Mouse (Mus musculus): ENCODE data around the gene Atp6v0a2. TPM values are rescaled to one million over a fixed set of nuclear protein-coding genes. Genes with fewer than 3 reads are reported as not detected.
A peak's percentile ranks its signal among the peaks of the same experiment; 100 is the strongest.
"Not testable (repeated sequence)": the region's sequence is repeated elsewhere in the genome, so short reads cannot be mapped to it uniquely, and the experiment has no call there.

Atp6v0a2 gene
- polyA plus RNA-seq, 1 experiment = 24.2 TPM

DNA sequence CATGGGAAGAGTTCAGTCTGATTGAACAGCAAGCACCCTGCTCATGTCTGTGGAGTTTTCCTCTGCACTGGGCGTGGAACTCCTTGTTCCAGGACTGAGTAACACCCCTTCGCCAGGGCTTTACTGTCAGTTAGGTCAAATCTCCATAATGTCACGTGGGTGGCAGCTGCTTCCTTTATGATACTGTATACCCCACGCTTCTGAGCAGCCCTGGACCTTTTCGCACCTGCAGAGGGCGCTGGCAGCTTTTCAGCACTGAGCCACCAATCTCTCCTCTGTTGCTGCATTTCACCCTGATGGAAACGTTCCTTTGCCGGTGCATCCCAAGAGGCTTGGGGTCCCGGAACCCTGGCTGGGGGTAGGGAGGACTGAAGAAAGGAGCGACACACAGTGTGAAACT lies 17.4 kb upstream of the Atp6v0a2 start:
- peaks cover 3% of the 10 kb centered on the region; the same call in 1 of the 2 replicates for H3K9me3 ChIP-seq
- H3K27me3 ChIP-seq (replicated peaks) = peaks cover 7% of the 10 kb centered on the region
- H3K4me3 ChIP-seq (replicated peaks) = no peak overlapping the region
- no peak for TF ChIP-seq GATA1 (IDR thresholded peaks at IDR 0.05; ENCODE audit: borderline replicate concordance, low read length)
- no peak for TF ChIP-seq FLI1 (IDR thresholded peaks at IDR 0.05; ENCODE audit: low read length)
- no peaks in the 10 kb centered on the region for H3K36me3 ChIP-seq (replicated peaks; ENCODE audit: low read length)
- peaks cover 17% of the 10 kb centered on the region for H3K4me1 ChIP-seq

DNA sequence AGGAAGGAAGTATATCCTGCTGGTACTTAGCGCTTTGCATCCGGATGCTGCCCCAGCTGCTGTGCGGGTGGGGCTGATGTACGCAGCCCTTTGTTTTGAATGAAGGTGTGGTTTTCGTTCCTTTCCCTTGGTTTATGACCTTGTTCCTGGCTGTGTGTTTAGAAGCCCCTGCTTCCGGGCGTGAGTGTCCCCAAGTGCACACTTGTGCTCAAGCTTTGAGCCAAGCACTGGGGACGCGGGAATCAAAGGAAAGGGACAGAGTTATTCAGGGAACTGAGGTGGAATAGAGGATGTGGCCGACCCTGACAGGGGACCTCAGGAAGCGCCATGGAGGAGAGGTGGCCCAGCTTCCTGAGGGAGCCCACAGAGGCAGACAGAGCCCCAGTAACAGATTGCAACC lies 13.7 kb upstream of the Atp6v0a2 start:
- peaks cover 3% of the 10 kb centered on the region; the same call in 1 of the 2 replicates for H3K9me3 ChIP-seq
- TF ChIP-seq FLI1 (IDR thresholded peaks at IDR 0.05; ENCODE audit: low read length) = no peak
- TF ChIP-seq GATA1 (IDR thresholded peaks at IDR 0.05; ENCODE audit: borderline replicate concordance, low read length) = no peak
- no peak overlapping the region for H3K4me3 ChIP-seq (replicated peaks)
- H3K4me1 ChIP-seq = peaks cover 28% of the 10 kb centered on the region
- no peaks in the 10 kb centered on the region for H3K27me3 ChIP-seq (replicated peaks)
- H3K36me3 ChIP-seq (replicated peaks; ENCODE audit: low read length) = no peaks in the 10 kb centered on the region

DNA sequence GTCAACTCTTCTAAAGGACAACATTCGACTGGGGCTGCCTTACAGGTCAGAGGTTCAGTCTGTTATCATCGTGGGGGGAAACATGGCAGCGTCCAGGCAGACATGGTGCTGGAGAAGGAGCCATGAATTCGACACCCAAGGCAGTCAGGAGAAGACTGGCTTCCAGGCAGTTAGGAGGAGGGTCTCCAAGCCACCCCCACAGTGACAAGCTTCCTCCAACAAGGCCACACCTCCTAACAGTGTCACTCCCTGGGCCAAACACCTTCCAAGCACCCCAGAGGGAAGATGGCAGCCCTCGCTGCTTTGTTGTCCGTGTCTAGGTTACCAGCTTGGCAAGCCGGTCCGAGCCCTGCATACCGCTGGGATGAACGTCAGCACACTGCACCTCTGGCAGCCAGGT lies 9.7 kb upstream of the Atp6v0a2 start:
- peaks cover 48% of the 10 kb centered on the region for H3K4me1 ChIP-seq
- H3K9me3 ChIP-seq = no peaks in the 10 kb centered on the region
- no peak overlapping the region for H3K4me3 ChIP-seq (replicated peaks)
- H3K36me3 ChIP-seq (replicated peaks; ENCODE audit: low read length) = no peaks in the 10 kb centered on the region
- H3K27me3 ChIP-seq (replicated peaks) = no peaks in the 10 kb centered on the region
- TF ChIP-seq GATA1 (IDR thresholded peaks at IDR 0.05; ENCODE audit: borderline replicate concordance, low read length) (no peak), FLI1 (IDR thresholded peaks at IDR 0.05; ENCODE audit: low read length) (no peak)

DNA sequence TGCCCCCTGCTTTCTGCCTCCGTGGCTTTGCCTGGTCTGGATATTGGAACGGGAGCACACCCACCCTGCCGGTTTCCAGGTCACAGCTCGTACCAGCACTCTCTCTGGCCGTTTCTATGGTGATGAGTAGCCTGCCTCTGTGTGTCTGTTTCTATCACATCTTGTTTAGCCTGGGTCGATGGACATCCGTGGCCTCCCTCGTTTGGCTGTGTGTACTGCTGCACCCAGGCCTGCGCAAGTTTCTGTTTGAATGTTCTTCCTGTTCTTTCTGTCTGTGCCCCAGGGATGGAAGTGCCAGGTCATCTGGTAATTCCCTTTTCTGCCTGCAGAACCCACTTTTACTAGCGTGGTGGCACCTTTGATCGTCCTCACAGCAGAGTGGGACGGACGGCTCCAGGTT lies 7.0 kb upstream of the Atp6v0a2 start:
- Histone ChIP-seq H3K4me1 (peaks cover 47% of the 10 kb centered on the region), H3K27me3 (replicated peaks) (no peaks in the 10 kb centered on the region), H3K4me3 (replicated peaks) (no peak overlapping the region), H3K9me3 (no peaks in the 10 kb centered on the region), H3K36me3 (replicated peaks; ENCODE audit: low read length) (no peaks in the 10 kb centered on the region)
- TF ChIP-seq FLI1 (IDR thresholded peaks at IDR 0.05; ENCODE audit: low read length) = no peak

DNA sequence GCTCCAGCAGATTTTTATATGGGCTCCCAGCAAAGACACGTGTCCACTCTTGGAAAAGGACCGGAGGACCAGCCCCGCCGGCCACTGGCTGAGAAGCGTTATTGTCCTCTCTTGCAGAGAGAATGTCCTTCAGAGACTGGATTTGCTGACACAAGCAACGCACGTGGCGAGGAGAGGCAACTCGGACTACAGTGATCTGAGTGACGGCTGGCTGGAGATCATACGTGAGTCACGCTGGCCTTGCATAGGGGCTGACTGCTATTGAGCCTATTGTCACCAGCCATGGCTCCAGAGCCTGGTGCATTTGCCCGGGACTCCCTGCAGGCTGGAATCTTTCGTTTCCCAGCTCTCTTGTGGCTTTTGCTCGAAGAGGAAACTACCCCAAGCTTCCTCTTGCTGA lies 5.5 kb upstream of the Atp6v0a2 start:
- no peak for TF ChIP-seq GATA1 (IDR thresholded peaks at IDR 0.05; ENCODE audit: borderline replicate concordance, low read length)
- no peak for TF ChIP-seq FLI1 (IDR thresholded peaks at IDR 0.05; ENCODE audit: low read length)
- H3K27me3 ChIP-seq (replicated peaks) = no peaks in the 10 kb centered on the region
- peaks cover 57% of the 10 kb centered on the region for H3K4me1 ChIP-seq
- H3K36me3 ChIP-seq (replicated peaks; ENCODE audit: low read length) = no peaks in the 10 kb centered on the region
- H3K4me3 ChIP-seq (replicated peaks) = peak overlapping the region; percentile 72
- no peaks in the 10 kb centered on the region for H3K9me3 ChIP-seq

DNA sequence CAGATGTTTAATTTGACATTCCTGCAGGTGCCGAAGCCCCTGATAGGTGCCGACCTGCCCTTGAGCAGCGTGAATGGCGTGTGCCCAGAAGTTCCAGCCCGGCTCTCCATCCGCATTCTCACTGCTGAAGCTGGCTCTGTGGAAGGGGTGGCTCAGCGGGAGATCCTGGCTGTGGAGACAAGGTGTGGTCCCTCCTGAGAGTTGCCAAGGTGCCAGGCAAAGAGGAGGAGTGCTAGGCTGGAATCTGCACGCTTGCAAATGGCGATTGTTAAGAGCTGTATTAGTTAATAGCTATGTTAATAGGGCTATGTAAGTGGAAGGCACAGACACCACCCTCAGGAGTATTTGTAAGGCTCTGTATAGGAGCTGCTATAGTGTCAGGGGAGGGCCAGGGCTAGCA lies 4.1 kb upstream of the Atp6v0a2 start:
- Histone ChIP-seq H3K4me1 (peaks cover 55% of the 10 kb centered on the region), H3K27me3 (replicated peaks) (no peaks in the 10 kb centered on the region), H3K36me3 (replicated peaks; ENCODE audit: low read length) (no peaks in the 10 kb centered on the region), H3K4me3 (replicated peaks) (no peak overlapping the region), H3K9me3 (no peaks in the 10 kb centered on the region)
- TF ChIP-seq FLI1 (IDR thresholded peaks at IDR 0.05; ENCODE audit: low read length) = no peak

DNA sequence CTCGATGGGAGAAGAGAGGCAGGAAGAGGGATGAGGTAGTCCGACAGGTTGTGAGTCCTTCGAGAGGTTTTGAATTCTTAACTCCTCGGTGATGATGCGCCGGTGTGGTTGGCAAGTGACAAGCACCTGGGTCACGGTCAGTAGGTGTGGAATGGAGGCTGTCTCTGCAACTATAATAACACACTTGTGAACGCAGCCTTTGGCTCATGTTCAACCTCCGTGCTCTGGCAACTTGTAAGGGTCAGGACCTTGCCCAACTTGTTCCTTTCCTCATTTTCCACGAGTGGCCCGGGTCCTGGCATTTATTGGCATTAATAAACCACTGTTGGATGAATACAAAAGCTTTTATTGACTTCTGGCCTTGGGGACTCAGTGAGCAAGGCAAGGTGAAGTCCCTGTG lies 1.3 kb downstream of the Atp6v0a2 start:
- Histone ChIP-seq H3K36me3 (replicated peaks; ENCODE audit: low read length) (peaks cover 35% of the 10 kb centered on the region), H3K27me3 (replicated peaks) (no peaks in the 10 kb centered on the region), H3K9me3 (no peaks in the 10 kb centered on the region), H3K4me1 (peaks cover 76% of the 10 kb centered on the region), H3K4me3 (replicated peaks) (peak overlapping the region; percentile 100)
- TF ChIP-seq FLI1 (IDR thresholded peaks at IDR 0.05; ENCODE audit: low read length) = no peak
- no peak for TF ChIP-seq GATA1 (IDR thresholded peaks at IDR 0.05; ENCODE audit: borderline replicate concordance, low read length)

DNA sequence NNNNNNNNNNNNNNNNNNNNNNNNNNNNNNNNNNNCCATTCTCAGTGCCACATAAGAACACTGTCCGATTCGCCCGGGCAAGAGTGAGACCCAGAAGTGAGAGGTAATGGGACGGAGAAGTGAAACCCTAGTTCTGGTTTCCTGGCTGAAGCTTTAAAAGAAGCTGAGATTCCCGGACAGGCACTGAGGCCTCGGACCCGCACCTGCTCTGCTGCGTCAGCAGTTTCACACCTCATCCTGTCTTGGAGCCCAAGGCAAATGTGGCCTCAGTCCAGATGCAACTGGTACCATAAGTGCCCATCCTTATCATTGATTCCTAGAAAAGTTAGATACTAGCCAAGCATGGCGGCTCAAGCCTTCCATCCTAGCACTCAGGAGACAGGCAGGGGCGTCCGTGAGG lies 3.3 kb downstream of the Atp6v0a2 start:
- Histone ChIP-seq H3K27me3 (replicated peaks) (no peaks in the 10 kb centered on the region), H3K36me3 (replicated peaks; ENCODE audit: low read length) (peaks cover 54% of the 10 kb centered on the region)
- TF ChIP-seq GATA1 (IDR thresholded peaks at IDR 0.05; ENCODE audit: borderline replicate concordance, low read length) (no peak), FLI1 (IDR thresholded peaks at IDR 0.05; ENCODE audit: low read length) (no peak)

DNA sequence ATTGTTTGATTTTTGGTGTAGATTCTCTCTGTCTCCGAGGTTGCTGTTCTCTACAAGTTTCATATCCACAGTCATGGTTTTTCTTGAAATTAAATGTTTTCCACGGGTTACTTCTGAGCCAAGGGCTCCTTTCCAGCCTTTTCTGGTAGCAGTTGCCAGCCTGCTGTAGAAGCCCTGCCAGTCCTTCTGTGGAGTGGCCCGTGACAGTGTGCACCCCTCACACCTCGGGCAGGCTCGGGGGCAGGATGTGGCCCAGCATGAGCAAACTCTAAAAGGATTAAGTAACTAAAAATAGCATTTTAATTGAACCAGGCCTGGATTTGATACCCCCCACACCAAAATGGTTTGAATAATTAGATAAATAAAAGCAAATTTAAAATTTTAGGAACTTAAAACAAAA lies 4.1 kb downstream of the Atp6v0a2 start:
- no peaks in the 10 kb centered on the region for H3K27me3 ChIP-seq (replicated peaks)
- H3K36me3 ChIP-seq (replicated peaks; ENCODE audit: low read length) = peaks cover 62% of the 10 kb centered on the region
- H3K9me3 ChIP-seq = no peaks in the 10 kb centered on the region
- H3K4me1 ChIP-seq = peaks cover 91% of the 10 kb centered on the region
- H3K4me3 ChIP-seq (replicated peaks) = no peak overlapping the region
- TF ChIP-seq FLI1 (IDR thresholded peaks at IDR 0.05; ENCODE audit: low read length) (no peak), GATA1 (IDR thresholded peaks at IDR 0.05; ENCODE audit: borderline replicate concordance, low read length) (no peak)

More for the DNA sequence above, 3.3 kb downstream of the Atp6v0a2 start:
- Histone ChIP-seq H3K9me3 (no peaks in the 10 kb centered on the region), H3K4me1 (peaks cover 90% of the 10 kb centered on the region), H3K4me3 (replicated peaks) (peak overlapping the region; percentile 31)

DNA sequence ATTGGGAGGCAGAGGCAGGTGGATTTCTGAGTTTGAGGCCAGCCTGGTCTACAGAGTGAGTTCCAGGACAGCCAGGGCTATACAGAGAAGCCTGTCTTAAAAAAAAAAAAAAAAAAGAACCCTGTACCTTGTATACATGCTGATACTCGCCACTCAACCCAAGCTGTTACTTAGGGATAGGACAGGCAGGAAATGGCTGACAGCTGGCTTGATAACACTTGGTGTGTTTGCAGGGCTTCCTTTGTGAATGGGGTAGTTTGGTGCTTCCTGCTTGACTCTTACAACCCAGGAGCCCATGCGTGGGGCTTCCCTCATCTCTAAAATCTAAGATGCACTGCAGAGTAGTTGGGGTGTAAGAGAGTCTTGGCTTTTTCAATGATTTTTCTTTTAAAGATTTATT lies 5.0 kb downstream of the Atp6v0a2 start:
- peaks cover 85% of the 10 kb centered on the region for H3K4me1 ChIP-seq
- no peaks in the 10 kb centered on the region for H3K27me3 ChIP-seq (replicated peaks)
- peaks cover 70% of the 10 kb centered on the region for H3K36me3 ChIP-seq (replicated peaks; ENCODE audit: low read length)
- TF ChIP-seq GATA1 (IDR thresholded peaks at IDR 0.05; ENCODE audit: borderline replicate concordance, low read length) (peak; percentile 95), FLI1 (IDR thresholded peaks at IDR 0.05; ENCODE audit: low read length) (0 out of 2 replicates have a peak, but pooled peaks have one; percentile 34)
- peak overlapping the region; percentile 53 for H3K4me3 ChIP-seq (replicated peaks)
- H3K9me3 ChIP-seq = no peaks in the 10 kb centered on the region

DNA sequence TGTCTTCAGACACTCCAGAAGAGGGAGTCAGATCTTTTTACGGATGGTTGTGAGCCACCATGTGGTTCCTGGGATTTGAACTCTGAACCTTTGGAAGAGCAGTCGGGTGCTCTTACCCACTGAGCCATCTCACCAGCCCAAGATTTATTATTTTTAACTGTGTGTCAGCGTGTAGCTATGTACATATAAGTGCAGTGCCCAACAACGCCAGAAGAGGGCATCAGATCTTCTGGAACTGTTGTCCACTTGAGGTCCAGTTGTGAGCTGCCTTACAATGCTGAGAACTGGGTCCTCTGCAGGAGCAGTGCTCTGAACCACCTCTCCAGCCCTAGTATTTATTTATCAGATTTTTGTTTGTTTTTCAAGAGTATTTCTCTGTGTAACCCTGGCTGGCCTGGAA lies 6.7 kb downstream of the Atp6v0a2 start:
- Histone ChIP-seq H3K36me3 (replicated peaks; ENCODE audit: low read length) (peaks cover 85% of the 10 kb centered on the region), H3K4me1 (peaks cover 83% of the 10 kb centered on the region)

More for the DNA sequence above, 6.7 kb downstream of the Atp6v0a2 start:
- not testable (repeated sequence) for H3K27me3 ChIP-seq (replicated peaks); H3K4me3 ChIP-seq (replicated peaks); H3K9me3 ChIP-seq
